Mouse (Mus musculus): Measurements from ENCODE around the gene Fam198b.

Fam198b gene

GRCm38 (mm10) chr3:79885686-79886356, 1.5 kb downstream of the Fam198b start:
- ATAC-seq (ENCODE audit: low TSS enrichment), result no peak

GRCm38 (mm10) chr3:79886357-79887091, 2.2 kb downstream of the Fam198b start:
- peak; percentile 7; the same call in 1 of the 2 replicates for ATAC-seq (ENCODE audit: low TSS enrichment)

GRCm38 (mm10) chr3:79887161-79887855, 3.0 kb downstream of the Fam198b start:
- peak; percentile 32 for ATAC-seq (ENCODE audit: low TSS enrichment)

GRCm38 (mm10) chr3:79887966-79888365, 3.6 kb downstream of the Fam198b start:
- ATAC-seq (ENCODE audit: low TSS enrichment), result no peak

DNA sequence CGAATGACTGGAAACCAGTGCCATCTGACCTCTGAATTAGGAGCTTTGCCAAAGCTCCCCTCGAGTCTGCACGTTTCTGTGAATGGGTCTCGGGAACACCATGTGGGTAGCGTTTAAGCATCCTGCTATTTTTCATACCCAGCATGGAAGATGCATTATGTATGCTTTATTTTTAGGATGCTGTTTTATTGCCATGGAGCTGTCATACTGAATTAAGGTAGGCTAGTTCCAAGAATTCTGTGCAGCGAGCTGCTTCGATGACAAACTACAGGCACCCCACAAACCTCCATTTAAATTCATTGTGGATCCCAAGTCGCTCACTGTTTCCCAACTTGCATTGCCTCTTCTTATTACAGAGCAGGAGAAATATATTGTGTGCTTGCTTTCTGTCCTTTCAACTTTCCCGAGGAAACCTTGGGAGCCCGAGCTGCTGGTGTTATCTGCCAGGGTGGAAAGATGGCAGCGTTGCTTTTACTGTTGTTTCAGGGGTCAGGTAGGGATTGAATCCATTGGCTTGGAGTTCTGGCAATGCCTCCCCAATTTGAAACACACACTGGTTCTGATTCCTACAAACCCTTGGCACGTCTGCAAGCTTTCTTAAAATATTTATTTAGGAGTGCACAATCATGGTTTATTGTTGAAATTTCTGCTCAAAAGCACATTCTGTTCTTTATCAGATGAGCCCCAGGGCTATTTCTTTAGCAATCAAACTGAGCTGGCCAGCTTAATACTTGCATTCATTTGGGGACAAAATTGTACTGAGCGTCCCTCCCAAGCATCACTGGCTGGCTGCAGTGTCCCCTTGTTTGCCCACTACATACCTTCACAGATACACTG, 13.4 kb downstream of the Fam198b start:
- peak; percentile 90 for ATAC-seq (ENCODE audit: low TSS enrichment)

- ATAC-seq (ENCODE audit: low TSS enrichment), result no peak
Measured at GRCm38 (mm10) chr3:79898514-79898913, 14.2 kb downstream of the Fam198b start.

DNA sequence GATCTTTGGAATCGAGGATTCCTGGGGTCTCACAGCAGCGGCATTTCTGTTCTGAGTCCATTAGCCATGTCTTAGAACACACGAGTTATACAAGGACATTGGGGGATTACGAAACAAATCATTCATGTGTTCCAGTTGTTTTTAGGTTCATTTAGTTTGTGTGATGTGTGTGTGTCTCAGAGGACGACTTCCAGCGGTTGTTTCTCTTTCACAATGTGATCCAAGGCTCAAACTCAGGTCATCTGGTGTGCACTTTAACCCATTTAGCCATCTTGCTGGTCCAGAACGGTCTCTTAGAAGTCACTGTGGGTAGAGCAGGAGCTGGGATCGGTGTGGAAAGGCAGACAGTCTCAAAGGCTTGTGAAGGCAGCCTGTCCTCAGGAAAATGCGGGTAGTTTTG, 15.6 kb downstream of the Fam198b start:
- ATAC-seq (ENCODE audit: low TSS enrichment), result no peak

DNA sequence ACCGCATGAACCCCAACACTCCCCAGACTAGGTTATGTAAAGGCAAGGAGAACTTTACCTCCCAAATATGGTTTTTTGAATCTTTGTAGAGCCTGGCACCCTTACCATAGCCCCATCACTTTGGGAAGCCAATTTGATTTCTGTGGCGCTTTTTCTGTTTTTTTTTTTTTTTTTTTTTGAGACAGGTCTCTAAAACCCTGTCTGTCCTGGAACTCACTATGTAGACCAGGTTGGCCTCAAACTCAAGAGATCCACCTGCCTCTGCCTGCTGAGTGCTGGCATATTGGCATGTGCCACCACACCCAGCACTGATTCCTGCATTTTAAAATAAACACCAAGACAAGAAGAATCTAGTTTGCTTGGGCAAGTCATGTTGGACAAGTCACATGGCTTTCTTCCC, 16.2 kb downstream of the Fam198b start:
- no peak for ATAC-seq (ENCODE audit: low TSS enrichment)

- ATAC-seq (ENCODE audit: low TSS enrichment), result no peak
Measured at GRCm38 (mm10) chr3:79901321-79901720, 17.0 kb downstream of the Fam198b start.

GRCm38 (mm10) chr3:79901734-79902133, 17.4 kb downstream of the Fam198b start:
- no peak for ATAC-seq (ENCODE audit: low TSS enrichment)

- no peak for ATAC-seq (ENCODE audit: low TSS enrichment)
Measured at GRCm38 (mm10) chr3:79903803-79904202, 19.5 kb downstream of the Fam198b start.

- no peak for ATAC-seq (ENCODE audit: low TSS enrichment)
Measured at GRCm38 (mm10) chr3:79904238-79904757, 20.0 kb downstream of the Fam198b start.

DNA sequence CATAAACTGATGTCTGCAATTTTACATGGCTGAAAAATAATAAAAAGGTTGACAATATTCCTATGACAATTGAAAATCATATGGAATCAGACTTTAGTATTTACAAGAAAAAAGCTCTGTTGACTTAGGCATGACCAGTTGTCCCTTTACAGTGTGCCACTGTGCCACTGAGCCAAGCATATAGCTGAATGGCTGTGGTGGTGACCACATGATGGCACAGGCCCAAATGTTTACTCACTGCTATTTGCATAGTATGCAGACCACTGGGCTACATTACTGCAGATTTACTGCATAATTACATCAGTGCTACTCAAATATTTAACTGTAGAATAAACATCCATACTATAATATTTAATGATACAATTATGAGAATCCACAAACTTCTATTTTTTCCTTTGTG, 21.1 kb downstream of the Fam198b start:
- no peak for ATAC-seq (ENCODE audit: low TSS enrichment)

DNA sequence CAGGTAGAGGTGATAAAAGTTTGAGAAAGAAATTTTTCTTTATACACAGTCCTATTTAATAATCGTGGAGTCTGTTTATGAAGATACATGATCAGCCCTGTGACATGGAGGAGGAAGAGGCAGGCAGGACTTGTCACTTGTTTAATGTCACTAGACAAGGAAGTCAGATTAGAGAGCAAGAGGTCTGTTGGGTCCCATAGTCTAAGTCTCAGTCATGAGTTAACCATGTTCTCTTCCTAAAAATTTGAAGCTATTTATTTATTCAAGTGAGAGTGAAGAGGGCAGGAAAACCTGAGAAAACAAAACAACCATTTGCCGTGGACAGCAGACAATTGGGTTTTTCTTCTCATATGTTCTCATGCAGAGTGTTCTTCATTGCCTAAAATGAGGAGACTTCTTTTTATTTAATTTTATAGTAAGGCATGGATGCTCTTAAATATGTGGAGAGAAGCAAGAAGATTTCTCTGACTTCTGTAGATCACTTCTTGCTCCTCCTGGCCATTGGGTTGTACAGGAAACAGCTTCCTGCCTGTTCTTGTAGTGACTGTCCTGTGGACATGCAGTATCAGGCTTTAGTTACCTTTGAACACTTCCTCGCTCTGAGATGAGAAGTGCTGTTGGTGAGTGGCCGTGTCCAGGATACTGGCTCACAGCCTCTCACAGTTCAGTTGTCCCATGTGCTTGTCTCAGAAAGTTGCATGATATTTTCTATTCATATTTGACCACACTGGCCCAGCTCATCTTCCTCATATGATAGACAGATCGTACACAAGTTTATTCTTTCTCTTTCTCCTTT, 22.1 kb downstream of the Fam198b start:
- no peak for ATAC-seq (ENCODE audit: low TSS enrichment)

GRCm38 (mm10) chr3:79907223-79907622, 22.9 kb downstream of the Fam198b start:
- ATAC-seq (ENCODE audit: low TSS enrichment), result no peak

DNA sequence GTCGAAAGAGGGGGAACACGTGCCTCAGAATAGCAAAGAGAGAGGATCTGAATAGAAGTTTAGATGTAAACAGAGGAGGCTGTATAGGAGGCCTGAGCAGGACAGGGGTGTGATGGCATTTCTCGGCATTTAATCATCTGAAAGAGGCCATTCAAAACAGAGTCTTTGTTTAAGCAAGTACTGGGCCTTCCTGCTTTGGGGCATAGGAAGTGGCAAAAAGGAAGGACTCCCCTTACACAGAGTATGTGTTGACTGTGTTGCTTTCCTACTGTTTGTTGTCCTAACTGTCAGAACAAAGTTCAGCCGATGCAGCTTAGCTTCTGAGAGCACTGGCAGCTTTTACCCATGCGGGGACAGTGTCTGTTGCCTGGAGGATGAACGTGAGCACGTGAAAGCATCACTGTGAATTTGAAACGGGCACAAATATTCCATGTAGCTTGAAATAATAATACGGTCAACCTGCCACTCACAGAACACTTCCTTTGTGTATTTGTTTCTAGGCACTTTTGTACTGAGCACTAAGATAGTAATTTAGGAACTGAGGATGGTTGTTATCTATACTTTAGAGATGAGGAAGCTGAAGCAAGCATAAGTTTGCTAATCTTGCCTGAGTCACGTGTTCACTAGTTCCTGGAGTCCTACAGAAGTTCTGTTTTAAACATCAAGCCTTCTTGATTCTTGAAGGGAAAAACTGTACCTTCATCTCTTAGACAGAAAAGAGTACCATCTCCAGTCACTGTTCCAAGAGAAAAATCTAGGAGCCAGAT, 26.2 kb downstream of the Fam198b start:
- ATAC-seq (ENCODE audit: low TSS enrichment), result no peak

DNA sequence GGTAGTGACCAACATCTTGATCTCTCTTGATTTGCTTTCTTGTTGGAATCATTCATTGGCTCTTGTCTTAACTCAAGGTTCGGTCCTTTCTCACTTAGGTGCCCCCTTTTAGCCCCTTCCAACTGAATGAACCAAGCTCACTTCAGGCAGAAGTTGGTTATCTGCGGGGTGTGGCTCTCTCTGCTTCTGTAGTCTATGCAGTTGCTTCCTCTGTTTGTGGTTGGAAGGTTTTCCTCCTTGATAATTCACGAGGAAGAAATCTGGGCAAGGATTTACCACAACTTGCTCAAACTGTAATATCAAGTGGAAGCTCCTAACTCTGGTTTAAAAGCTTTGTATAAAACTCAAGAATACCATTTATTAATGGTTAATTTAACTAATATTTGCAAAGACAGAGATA, 26.8 kb downstream of the Fam198b start:
- no peak for ATAC-seq (ENCODE audit: low TSS enrichment)

GRCm38 (mm10) chr3:79914012-79914411, 29.7 kb downstream of the Fam198b start:
- ATAC-seq (ENCODE audit: low TSS enrichment), result no peak

GRCm38 (mm10) chr3:79916185-79916584, 31.9 kb downstream of the Fam198b start:
- ATAC-seq (ENCODE audit: low TSS enrichment), result no peak

DNA sequence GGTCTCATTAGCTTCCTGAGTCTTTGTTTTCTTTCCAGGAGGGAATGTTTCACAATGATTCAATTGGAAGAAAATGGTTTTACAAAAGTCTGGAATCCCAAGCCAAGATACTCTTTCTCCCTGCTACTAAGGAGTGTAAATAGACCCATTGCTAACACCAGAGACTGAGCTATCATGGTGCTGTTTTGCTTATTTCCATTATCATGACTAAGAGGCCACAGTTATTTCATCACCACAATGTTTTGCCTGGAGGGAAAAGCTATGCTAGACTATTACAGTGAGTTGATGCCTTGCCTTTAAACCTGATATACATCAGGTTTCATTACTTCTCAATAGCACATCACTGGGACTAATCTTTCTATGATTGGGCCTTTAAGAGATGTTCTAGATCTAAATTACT, 34.4 kb downstream of the Fam198b start:
- ATAC-seq (ENCODE audit: low TSS enrichment), result no peak
